Mouse (Mus musculus) liver, postnatal 0 days (tissue): Measurements from ENCODE around the gene Kcnk7.

ENCODE experiments used
- CTCF ChIP-seq: sonication (generic); IDR thresholded peaks from 2 replicates; pipeline ENCODE4 v1.5.1; 2016; ENCODE audit warnings: antibody characterized with exemption, low read depth
- EP300 ChIP-seq: IDR thresholded peaks from 2 replicates; pipeline ENCODE4 v1.6.1; 2016; ENCODE audit warnings: antibody characterized with exemption, low read depth, mild to moderate bottlenecking

DNA sequence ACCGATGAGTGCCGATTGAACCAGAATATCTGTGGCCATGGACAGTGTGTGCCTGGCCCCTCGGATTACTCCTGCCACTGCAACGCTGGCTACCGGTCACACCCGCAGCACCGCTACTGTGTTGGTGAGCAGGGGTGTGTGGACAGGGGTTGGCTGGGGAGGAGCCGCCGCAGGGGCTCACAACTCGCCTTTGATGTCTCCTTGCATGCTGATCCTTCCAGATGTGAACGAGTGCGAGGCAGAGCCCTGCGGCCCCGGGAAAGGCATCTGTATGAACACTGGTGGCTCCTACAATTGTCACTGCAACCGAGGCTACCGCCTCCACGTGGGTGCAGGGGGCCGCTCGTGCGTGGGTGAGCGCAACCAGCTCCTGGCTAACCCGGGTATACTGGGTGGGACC is 46.8 kb downstream of the Kcnk7 start:
- TF ChIP-seq CTCF (no peak), EP300 (no peak)
